Mouse (Mus musculus) forebrain, postnatal 0 days (tissue): ENCODE data around the gene Hus1b. TPM values are rescaled to one million over a fixed set of nuclear protein-coding genes. Genes with fewer than 3 reads are reported as not detected.

ENCODE experiments used
- ATAC-seq: fragments of 200-750 bp; cut with Nextera tagmentation; 2 replicates; pipeline ENCODE4 v1.8.0; 2017; ENCODE audit warnings: mild to moderate bottlenecking, moderate library complexity
- DNase-seq: peaks from one replicate; pipeline ENCODE4 v3.0.0-alpha.2; 2015
- H3K27ac ChIP-seq: fragments of 300-500 bp; sonication (generic); 2 replicates; pipeline ENCODE4 v1.5.1; 2014; ENCODE audit warnings: low read depth, mild to moderate bottlenecking, antibody characterized with exemption, low read length, moderate library complexity, mixed read lengths
- H3K27me3 ChIP-seq: fragments of 300-500 bp; sonication (generic); 2 replicates; pipeline ENCODE4 v1.6.1; 2014; ENCODE audit warnings: mild to moderate bottlenecking, low read length, mixed read lengths; ENCODE audit not compliant: insufficient read depth
- H3K36me3 ChIP-seq: fragments of 300-500 bp; sonication (generic); 2 replicates; pipeline ENCODE4 v1.6.1; 2014; ENCODE audit warnings: mild to moderate bottlenecking, moderate library complexity; ENCODE audit not compliant: insufficient read depth
- H3K4me1 ChIP-seq: fragments of 300-500 bp; sonication (generic); 2 replicates; pipeline ENCODE4 v1.6.1; 2014; ENCODE audit warnings: antibody characterized with exemption; ENCODE audit not compliant: insufficient read depth
- H3K4me2 ChIP-seq: fragments of 300-500 bp; sonication (generic); 2 replicates; pipeline ENCODE4 v1.6.1; 2014; ENCODE audit warnings: low read depth, mild to moderate bottlenecking, moderate library complexity
- H3K4me3 ChIP-seq: fragments of 300-500 bp; sonication (generic); 2 replicates; pipeline ENCODE4 v1.5.1; 2014; ENCODE audit warnings: low read depth, low read length, mixed read lengths
- H3K9ac ChIP-seq: fragments of 300-500 bp; sonication (generic); 2 replicates; pipeline ENCODE4 v1.6.1; 2014; ENCODE audit warnings: mild to moderate bottlenecking
- H3K9me3 ChIP-seq: fragments of 300-500 bp; sonication (generic); 2 replicates; pipeline ENCODE4 v1.6.1; 2016; ENCODE audit warnings: low read length
- CTCF ChIP-seq: sonication (generic); IDR thresholded peaks from 2 replicates; pipeline ENCODE4 v1.5.1; 2016; ENCODE audit warnings: antibody characterized with exemption, control low read depth, low read depth
- WGBS: fragments of 180-500 bp; shearing (Covaris S2); extraction: QIAGEN DNeasy Blood & Tissue Kit; methylation state at CpG from one replicate; pipeline ENCODE4 v1.1.7; 2014; 5-methylcytosine and 5-hydroxymethylcytosine counted together
- polyA plus RNA-seq: library from polyadenylated mRNA; unstranded; fragments of >200 nt; fragmentation: Nextera tagmentation; extraction: Ambion mirVana; gene quantifications from 2 replicates; pipeline ENCODE4 v1.2.1, GENCODE M21; 2015
- total RNA-seq: library from RNA; depleted of rRNA; stranded (reverse); fragments of >200 nt; gene quantifications from 2 replicates; pipeline ENCODE4 v1.2.3, GENCODE M21; 2014

Hus1b gene
- total and polyA plus RNA-seq, 2 experiments from 2014 or later: 0.13 to 1.3 TPM

DNA sequence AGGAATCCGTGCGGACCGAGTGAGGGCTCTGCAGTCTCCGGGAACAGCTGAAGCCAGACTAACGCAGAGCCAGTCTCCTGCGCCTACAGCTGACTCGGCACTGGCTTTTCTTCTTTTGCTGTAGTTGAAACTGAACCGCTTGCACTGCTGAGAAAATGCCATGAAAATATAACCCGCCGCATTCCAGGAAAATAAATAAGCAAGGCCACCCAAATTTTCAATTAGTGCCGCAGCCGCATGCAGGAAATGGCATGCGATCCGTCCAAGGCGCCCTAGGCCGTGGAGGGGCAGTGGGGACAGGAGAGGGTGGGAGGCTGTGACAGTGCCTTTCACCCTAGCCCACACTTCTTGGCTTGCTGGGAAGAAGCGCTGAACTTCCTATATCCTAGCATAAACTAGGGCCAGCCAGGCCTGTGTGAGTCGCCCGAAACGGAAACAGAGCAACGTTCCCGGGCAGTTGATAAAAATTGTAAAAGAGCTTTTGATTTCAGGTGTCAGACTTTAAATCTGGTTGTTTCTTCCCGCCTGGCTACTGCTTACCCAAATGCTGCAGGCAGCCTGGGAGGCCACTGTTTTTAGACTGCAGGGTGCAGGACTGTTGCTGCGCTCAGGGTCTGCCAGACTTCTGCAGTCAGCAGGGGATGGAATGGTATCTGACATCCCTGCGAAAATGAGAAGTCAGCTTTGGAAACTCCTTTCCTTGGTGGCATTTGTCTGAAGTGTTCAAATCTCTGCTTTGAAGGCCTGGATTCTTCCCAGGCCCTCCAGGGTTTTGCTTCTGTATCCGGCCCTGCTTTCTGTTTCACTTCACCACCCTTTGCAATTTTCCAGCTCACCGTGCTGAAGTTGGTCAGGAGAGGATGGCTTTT lies 38.3 kb upstream of the Hus1b start:
- 15% methylated on average over 27 of the region's 27 CpGs for whole genome bisulfite sequencing
- Histone ChIP-seq H3K27me3 (no peaks in the 10 kb centered on the region; the same call in 1 of the 2 replicates), H3K4me2 (peak overlapping the region; percentile 44), H3K36me3 (no peaks in the 10 kb centered on the region), H3K9me3 (no peaks in the 10 kb centered on the region), H3K27ac (peak overlapping the region; percentile 46; the same call in 1 of the 2 replicates), H3K4me3 (peak overlapping the region; percentile 26), H3K4me1 (no peaks in the 10 kb centered on the region), H3K9ac (peak overlapping the region; percentile 18)
- no peak for TF ChIP-seq CTCF
- ATAC-seq: peak; percentile 89
- DNase-seq: peak; percentile 20

DNA sequence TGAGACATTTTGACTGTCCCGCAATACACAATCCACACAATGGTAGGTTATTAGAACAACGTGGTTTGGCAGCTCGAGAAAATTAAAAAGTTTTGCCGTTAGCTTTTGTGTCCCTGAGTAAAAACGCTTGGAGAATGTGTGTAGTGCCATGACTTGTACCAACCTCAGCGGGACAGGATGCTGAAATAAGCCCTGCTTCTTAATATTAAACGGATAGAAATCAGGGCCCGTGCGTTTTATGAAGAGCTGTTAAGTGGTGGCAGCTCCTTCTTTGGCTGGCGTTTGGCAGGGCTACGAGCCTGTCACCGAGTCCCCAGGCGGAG lies 37.7 kb upstream of the Hus1b start:
- no peak overlapping the region for H3K27ac ChIP-seq
- ATAC-seq (no peak), DNase-seq (peak; percentile 64)
- H3K4me1 ChIP-seq: no peaks in the 10 kb centered on the region
- H3K4me3 ChIP-seq: peak overlapping the region; percentile 26
- no peaks in the 10 kb centered on the region; the same call in 1 of the 2 replicates for H3K27me3 ChIP-seq
- TF ChIP-seq CTCF: no peak
- peak overlapping the region; percentile 18; the same call in 1 of the 2 replicates for H3K9ac ChIP-seq
- H3K4me2 ChIP-seq: peak overlapping the region; percentile 44
- 19% methylated on average over 13 of the region's 13 CpGs for WGBS
- H3K9me3 ChIP-seq: no peaks in the 10 kb centered on the region
- no peaks in the 10 kb centered on the region for H3K36me3 ChIP-seq

DNA sequence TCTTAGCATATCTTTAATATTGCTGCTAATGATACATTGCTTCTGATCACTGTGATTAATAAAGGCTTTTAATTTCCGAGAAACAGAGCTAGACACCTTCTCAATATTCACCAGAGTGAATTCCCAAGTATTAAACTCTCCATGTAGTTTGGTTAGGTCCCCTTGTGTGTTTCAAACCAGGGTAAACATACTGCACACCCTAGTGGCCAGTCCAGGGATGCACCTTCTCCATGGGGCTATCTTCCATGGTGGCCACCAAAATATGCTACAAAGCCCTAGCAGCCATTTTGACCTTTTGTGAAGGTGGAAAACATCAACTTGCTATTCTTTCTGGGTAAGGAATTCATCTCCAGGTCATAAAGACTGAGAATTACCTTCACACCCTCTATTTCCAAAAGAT lies 34.1 kb upstream of the Hus1b start:
- H3K9ac ChIP-seq: no peak overlapping the region
- TF ChIP-seq CTCF: peak; percentile 49
- DNase-seq: no peak
- H3K36me3 ChIP-seq: no peaks in the 10 kb centered on the region
- no peak for ATAC-seq
- no peak overlapping the region for H3K4me3 ChIP-seq
- 0 out of 2 replicates have a peak, but pooled peaks cover 4% of the 10 kb centered on the region for H3K4me1 ChIP-seq
- H3K27me3 ChIP-seq: no peaks in the 10 kb centered on the region; the same call in 1 of the 2 replicates
- H3K9me3 ChIP-seq: no peaks in the 10 kb centered on the region
- no peak overlapping the region for H3K27ac ChIP-seq
- H3K4me2 ChIP-seq: no peak overlapping the region
- WGBS: 76% methylated on average over 1 of the region's 1 CpGs

DNA sequence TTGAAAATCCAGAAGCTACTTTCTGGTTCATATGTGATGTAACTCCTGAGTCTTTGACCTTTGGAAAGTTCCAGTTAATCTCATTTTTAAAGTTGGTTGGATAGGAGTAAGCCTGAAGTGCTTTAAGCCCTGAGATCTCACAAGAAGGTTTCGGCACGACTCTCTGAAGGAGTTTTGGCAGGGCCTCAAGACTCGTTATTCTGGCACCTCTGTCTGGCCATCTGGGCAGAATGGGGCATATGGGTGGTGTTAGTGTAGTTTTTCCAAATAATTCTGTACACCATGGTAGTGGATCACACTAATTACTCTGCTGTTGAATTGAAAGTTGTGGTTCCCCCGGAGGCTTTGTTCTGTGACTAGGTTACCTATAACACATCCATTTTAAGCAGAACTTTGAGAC lies 30.7 kb upstream of the Hus1b start:
- Histone ChIP-seq H3K9ac (no peak overlapping the region), H3K4me3 (no peak overlapping the region), H3K36me3 (no peaks in the 10 kb centered on the region), H3K27me3 (no peaks in the 10 kb centered on the region), H3K9me3 (no peaks in the 10 kb centered on the region), H3K4me1 (0 out of 2 replicates have a peak, but pooled peaks cover 4% of the 10 kb centered on the region), H3K4me2 (no peak overlapping the region), H3K27ac (no peak overlapping the region)
- no peak for TF ChIP-seq CTCF
- DNase-seq (peak; percentile 36), ATAC-seq (no peak)
- WGBS: 18% methylated on average over 4 of the region's 4 CpGs

DNA sequence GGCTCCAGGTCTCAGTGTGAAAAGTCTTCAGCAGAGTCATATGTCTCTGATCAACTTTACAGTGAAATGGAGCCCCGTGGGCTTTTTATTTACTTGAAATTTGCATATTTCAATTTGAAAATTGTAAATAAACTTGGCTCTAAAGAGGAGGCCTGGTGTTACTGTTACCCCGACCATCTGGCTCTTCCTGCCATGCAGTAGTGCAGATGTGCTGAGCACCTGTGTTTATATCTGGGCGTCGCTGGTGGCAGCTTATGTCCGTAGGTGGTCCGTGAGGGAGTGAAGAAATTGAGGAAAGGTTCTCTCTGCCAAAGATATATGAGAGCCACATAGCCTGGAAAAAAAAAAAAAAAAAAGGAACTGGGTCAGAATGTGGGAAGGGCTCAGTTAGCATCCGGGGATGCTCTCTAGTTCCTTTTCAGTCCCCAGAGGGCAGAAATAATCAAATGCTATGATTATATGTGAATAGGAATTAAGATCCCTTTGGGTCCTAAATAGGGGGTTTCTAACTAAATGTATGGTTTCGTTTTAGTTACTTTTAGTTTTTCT lies 29.1 kb upstream of the Hus1b start:
- WGBS: 52% methylated on average over 8 of the region's 8 CpGs
- no peak for TF ChIP-seq CTCF
- Histone ChIP-seq H3K9ac (no peak overlapping the region), H3K27me3 (no peaks in the 10 kb centered on the region), H3K4me2 (no peak overlapping the region), H3K9me3 (no peaks in the 10 kb centered on the region), H3K4me1 (peaks cover 12% of the 10 kb centered on the region; the same call in 1 of the 2 replicates), H3K4me3 (no peak overlapping the region), H3K27ac (no peak overlapping the region), H3K36me3 (no peaks in the 10 kb centered on the region)
- no peak for ATAC-seq
- no peak for DNase-seq

DNA sequence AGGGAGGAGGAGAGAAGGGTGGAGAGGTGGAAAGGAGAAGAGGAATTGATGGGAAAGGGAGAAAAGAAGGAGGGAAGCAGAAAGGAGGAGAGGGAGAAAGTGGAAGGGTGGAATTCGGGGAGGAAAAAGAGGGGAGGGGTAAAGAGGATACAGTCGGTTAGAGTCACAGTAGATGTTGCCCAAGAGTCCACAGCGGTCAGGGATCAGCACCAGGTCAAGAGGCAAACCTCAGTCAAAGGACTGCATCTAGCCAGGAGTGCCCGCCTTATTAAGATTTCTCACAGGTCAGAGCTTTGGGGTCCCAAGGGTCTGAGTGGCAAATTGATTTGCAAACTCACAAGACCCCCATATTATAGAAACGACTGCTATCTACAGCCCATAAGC lies 26.7 kb upstream of the Hus1b start:
- no peak for TF ChIP-seq CTCF
- 24% methylated on average over 5 of the region's 5 CpGs for WGBS
- H3K36me3 ChIP-seq: no peaks in the 10 kb centered on the region
- ATAC-seq (peak; percentile 36), DNase-seq (no peak)
- peaks cover 12% of the 10 kb centered on the region; the same call in 1 of the 2 replicates for H3K4me1 ChIP-seq
- no peaks in the 10 kb centered on the region for H3K9me3 ChIP-seq
- peak overlapping the region; percentile 98 for H3K9ac ChIP-seq
- H3K27ac ChIP-seq: peak overlapping the region; percentile 85; the same call in 1 of the 2 replicates
- H3K4me2 ChIP-seq: peak overlapping the region; percentile 65
- no peaks in the 10 kb centered on the region for H3K27me3 ChIP-seq
- H3K4me3 ChIP-seq: peak overlapping the region; percentile 95
